Mouse (Mus musculus): ENCODE results near the gene Oxtr. TPM values are rescaled to one million over a fixed set of nuclear protein-coding genes. Genes with fewer than 3 reads are reported as not detected.

Oxtr gene
- polyA plus RNA-seq (2014; fragmentation: Nextera tagmentation; extraction: Ambion mirVana) = 0.04 TPM in 1 of 2 replicates, not detected in the other

DNA sequence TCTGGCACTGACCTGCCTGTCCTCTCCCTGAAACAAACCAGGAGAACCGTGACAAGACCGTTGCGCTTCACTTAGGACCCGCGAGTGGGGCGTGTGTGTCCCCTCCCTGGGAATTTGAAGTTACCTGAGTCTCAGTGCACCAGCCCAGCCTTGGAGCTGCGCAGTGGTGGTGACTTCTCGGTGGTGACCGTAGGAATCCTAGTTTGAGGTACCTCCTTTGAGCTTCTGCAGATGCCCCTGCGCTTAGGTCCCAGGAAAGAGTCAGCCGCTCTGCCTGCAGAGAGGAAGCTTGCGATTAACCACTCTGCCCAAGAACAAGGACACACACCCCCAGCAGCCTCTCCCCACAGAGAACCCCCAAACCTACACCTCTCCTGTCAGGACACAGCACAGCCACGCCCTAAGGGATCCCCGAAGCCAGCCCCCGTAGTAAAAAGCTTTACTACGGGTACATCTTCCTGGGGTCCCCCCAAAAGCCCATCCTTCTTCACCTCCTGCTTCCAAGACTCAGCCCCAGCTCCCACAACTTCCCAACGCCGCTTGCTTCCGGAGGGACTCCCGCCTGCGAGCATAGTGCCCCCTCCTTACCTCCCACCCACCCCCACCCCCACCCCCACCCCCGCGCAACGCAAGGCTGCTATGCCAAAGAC is at the start of gene Oxtr:
Gene Oxtr (minus strand): TSS at position 34 of the 650 bp plus-strand sequence.
- H3K9ac ChIP-seq (ENCODE audit: low read depth, low read length) = no peak within 1 kb of the TSS
- DNase-seq (ENCODE audit: low spot score) (no peak), ATAC-seq (replicated peaks; ENCODE audit: low FRiP score) (no peak; the same call in 1 of the 2 replicates)
- H3K27ac ChIP-seq (ENCODE audit: low read depth, low read length) = no peak within 1 kb of the TSS
- H3K36me3 ChIP-seq (ENCODE audit: control insufficient read depth, insufficient read depth, low read length) = no peaks in the 10 kb centered on the region
- H3K27me3 ChIP-seq (replicated peaks; ENCODE audit: control insufficient read depth, insufficient read depth, low read length) = peaks cover 47% of the 10 kb centered on the region
- peak within 1 kb of the TSS; percentile 58 for H3K4me2 ChIP-seq
- peaks cover 6% of the 10 kb centered on the region; the same call in 1 of the 2 replicates for H3K4me1 ChIP-seq (replicated peaks; ENCODE audit: control insufficient read depth, insufficient read depth, low read length)
- H3K9me3 ChIP-seq (ENCODE audit: control insufficient read depth, low read length) = no peaks in the 10 kb centered on the region
- peak within 1 kb of the TSS; percentile 33 for H3K4me3 ChIP-seq (ENCODE audit: low read depth, low read length)
- 10% methylated on average over 21 of the region's 24 CpGs for WGBS

DNA sequence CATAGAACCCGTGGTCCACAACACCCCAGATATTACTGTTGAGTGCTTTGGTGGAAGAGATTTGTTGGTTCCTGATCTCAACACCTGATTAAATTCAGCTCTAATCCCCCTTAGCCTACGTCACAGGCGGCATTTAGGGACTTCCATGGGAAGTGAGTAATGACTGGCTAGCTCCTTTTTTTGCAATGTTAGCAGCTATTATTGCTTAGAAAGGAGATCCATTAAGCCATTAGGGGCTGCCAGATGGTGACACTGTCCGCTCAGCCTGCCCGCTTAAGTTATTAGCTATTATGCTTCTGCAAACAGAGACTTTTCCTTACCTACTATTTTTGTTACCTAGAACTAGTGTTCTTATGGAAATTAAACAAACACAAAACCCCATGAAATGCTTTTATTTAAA is 35.7 kb upstream of the Oxtr start:
- H3K9ac ChIP-seq (ENCODE audit: low read depth, low read length) = no peak overlapping the region
- ATAC-seq (replicated peaks; ENCODE audit: low FRiP score) = no peak
- H3K27ac ChIP-seq (ENCODE audit: low read depth, low read length) = no peak overlapping the region
- DNase-seq (ENCODE audit: low spot score) = no peak
- no peak overlapping the region for H3K4me2 ChIP-seq
- no peak overlapping the region for H3K4me3 ChIP-seq (ENCODE audit: low read depth, low read length)
- no peaks in the 10 kb centered on the region for H3K4me1 ChIP-seq (replicated peaks; ENCODE audit: control insufficient read depth, insufficient read depth, low read length)
- no peaks in the 10 kb centered on the region for H3K9me3 ChIP-seq (ENCODE audit: control insufficient read depth, low read length)
- 80% methylated on average over 5 of the region's 5 CpGs for WGBS
- H3K36me3 ChIP-seq (ENCODE audit: control insufficient read depth, insufficient read depth, low read length) = no peaks in the 10 kb centered on the region
- no peaks in the 10 kb centered on the region for H3K27me3 ChIP-seq (replicated peaks; ENCODE audit: control insufficient read depth, insufficient read depth, low read length)

DNA sequence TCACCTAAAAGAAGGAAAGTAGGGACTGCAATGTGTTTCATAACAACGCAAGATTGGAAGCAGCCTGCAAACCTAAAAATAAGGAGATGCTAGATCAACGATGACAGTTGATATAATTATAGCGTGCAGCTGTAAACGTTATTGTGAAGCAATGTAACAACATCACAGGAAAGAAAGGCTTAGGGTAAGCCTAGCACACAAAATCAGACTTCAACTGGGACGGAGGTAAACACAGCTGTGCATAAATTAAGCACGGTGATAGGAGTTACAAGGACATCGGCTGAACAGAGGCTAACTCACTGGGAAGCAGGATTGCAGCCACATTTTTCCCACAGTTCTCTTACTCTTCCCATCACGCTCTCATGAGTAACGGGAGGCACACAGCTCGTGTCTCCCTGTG is 34.7 kb upstream of the Oxtr start:
- no peak overlapping the region for H3K27ac ChIP-seq (ENCODE audit: low read depth, low read length)
- no peak overlapping the region for H3K4me3 ChIP-seq (ENCODE audit: low read depth, low read length)
- ATAC-seq (replicated peaks; ENCODE audit: low FRiP score) (no peak), DNase-seq (ENCODE audit: low spot score) (no peak)
- no peak overlapping the region for H3K4me2 ChIP-seq
- H3K4me1 ChIP-seq (replicated peaks; ENCODE audit: control insufficient read depth, insufficient read depth, low read length) = no peaks in the 10 kb centered on the region
- no peaks in the 10 kb centered on the region for H3K9me3 ChIP-seq (ENCODE audit: control insufficient read depth, low read length)
- H3K9ac ChIP-seq (ENCODE audit: low read depth, low read length) = no peak overlapping the region
- H3K36me3 ChIP-seq (ENCODE audit: control insufficient read depth, insufficient read depth, low read length) = no peaks in the 10 kb centered on the region
- 74% methylated on average over 10 of the region's 10 CpGs for WGBS
- no peaks in the 10 kb centered on the region for H3K27me3 ChIP-seq (replicated peaks; ENCODE audit: control insufficient read depth, insufficient read depth, low read length)

DNA sequence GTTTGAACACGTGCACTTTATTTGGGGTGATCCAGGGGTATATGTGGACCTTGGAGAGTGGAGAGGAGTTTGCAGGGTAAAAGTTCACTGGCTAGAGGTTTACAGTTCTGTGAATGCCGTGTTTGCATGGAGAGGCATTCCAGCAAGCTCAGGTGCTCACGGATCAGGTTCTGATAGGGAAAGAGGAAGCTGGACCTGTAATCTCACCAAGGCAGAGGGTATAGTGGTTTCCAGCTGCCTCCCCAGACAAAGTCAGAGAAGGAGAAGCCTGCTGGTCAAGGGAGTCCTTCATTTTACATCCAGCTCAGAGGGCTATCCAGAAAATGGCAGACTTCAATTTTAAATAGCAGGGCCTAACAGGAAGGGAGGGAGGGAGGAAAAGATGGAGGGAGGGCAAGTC is 28.2 kb upstream of the Oxtr start:
- Histone ChIP-seq H3K36me3 (ENCODE audit: control insufficient read depth, insufficient read depth, low read length) (no peaks in the 10 kb centered on the region), H3K4me1 (replicated peaks; ENCODE audit: control insufficient read depth, insufficient read depth, low read length) (no peaks in the 10 kb centered on the region), H3K4me2 (no peak overlapping the region), H3K27me3 (replicated peaks; ENCODE audit: control insufficient read depth, insufficient read depth, low read length) (no peaks in the 10 kb centered on the region), H3K9me3 (ENCODE audit: control insufficient read depth, low read length) (no peaks in the 10 kb centered on the region), H3K27ac (ENCODE audit: low read depth, low read length) (no peak overlapping the region), H3K9ac (ENCODE audit: low read depth, low read length) (no peak overlapping the region), H3K4me3 (ENCODE audit: low read depth, low read length) (no peak overlapping the region)
- WGBS = 53% methylated on average over 3 of the region's 3 CpGs
- ATAC-seq (replicated peaks; ENCODE audit: low FRiP score) (no peak), DNase-seq (ENCODE audit: low spot score) (no peak)

DNA sequence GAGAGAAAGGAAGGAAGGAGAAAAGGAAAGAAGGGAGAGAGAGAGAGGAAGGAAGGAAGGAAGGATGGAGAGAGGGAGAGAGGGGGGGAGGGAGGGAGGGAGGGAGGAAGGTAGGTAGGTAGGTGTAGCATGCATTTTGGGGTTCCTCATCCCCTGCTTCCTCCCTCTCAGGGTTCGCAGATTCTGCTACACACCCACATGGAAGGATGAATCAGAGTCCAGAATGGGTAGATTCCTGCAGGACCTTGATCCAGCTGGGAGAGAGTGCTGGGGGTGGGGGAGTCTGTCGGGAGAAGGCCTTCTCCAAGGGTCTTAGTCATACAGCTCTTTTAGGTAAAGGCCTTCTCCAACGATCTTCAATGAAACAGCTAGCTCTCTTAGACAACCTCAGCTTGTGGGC is 27.8 kb upstream of the Oxtr start:
- WGBS = 67% methylated on average over 3 of the region's 3 CpGs
- no peaks in the 10 kb centered on the region for H3K9me3 ChIP-seq (ENCODE audit: control insufficient read depth, low read length)
- DNase-seq (ENCODE audit: low spot score) (no peak), ATAC-seq (replicated peaks; ENCODE audit: low FRiP score) (no peak)
- no peaks in the 10 kb centered on the region for H3K4me1 ChIP-seq (replicated peaks; ENCODE audit: control insufficient read depth, insufficient read depth, low read length)
- H3K4me3 ChIP-seq (ENCODE audit: low read depth, low read length) = no peak overlapping the region
- no peak overlapping the region for H3K4me2 ChIP-seq
- H3K36me3 ChIP-seq (ENCODE audit: control insufficient read depth, insufficient read depth, low read length) = no peaks in the 10 kb centered on the region
- H3K9ac ChIP-seq (ENCODE audit: low read depth, low read length) = no peak overlapping the region
- H3K27ac ChIP-seq (ENCODE audit: low read depth, low read length) = no peak overlapping the region
- H3K27me3 ChIP-seq (replicated peaks; ENCODE audit: control insufficient read depth, insufficient read depth, low read length) = no peaks in the 10 kb centered on the region

DNA sequence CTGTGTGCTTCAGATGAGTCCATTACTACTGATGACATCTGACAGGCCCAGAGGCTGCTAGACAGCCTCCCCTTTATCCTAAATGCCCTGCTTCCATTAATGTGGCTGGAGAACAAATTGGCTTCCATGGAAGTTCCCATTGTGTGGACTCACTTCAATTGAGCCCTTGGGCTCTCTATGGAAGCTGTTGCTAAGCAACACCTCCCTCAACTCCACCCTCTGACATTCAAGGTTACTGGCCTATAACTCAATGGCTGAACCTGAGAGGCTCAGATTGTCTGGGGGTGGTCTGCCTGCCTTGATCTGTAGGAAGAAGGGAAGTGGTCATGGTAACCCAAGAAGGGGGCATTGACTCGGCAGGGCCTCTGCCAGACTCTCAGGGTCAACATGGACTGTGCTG is 26.8 kb upstream of the Oxtr start:
- no peaks in the 10 kb centered on the region for H3K27me3 ChIP-seq (replicated peaks; ENCODE audit: control insufficient read depth, insufficient read depth, low read length)
- 59% methylated on average over 1 of the region's 1 CpGs for WGBS

DNA sequence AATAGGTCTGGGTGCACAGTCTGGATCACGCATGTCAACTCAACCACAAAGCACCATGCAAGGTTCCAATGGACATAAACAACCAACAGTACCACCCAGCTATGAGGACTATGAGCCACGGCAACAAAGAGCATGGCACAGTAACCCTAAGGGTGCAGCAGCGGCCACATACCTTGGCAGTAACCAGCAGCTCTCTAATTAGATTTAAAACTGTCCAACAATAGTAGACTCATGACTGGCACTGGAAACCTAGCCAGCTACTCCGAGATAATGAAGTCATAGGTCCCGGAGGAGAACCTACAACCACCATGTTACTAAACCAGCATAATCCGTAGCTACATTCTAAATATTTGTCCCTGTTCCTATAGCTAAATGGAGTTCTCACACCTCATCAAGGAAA is 24.8 kb upstream of the Oxtr start:
- H3K27me3 ChIP-seq (replicated peaks; ENCODE audit: control insufficient read depth, insufficient read depth, low read length) = no peaks in the 10 kb centered on the region
- ATAC-seq (replicated peaks; ENCODE audit: low FRiP score) = no peak
- no peak overlapping the region for H3K27ac ChIP-seq (ENCODE audit: low read depth, low read length)

More for the DNA sequence above, 26.8 kb upstream of the Oxtr start:
- H3K4me1 ChIP-seq (replicated peaks; ENCODE audit: control insufficient read depth, insufficient read depth, low read length) = no peaks in the 10 kb centered on the region
- DNase-seq (ENCODE audit: low spot score) = no peak
- no peaks in the 10 kb centered on the region for H3K9me3 ChIP-seq (ENCODE audit: control insufficient read depth, low read length)
- no peak overlapping the region for H3K4me2 ChIP-seq
- H3K27ac ChIP-seq (ENCODE audit: low read depth, low read length) = no peak overlapping the region
- no peak overlapping the region for H3K9ac ChIP-seq (ENCODE audit: low read depth, low read length)
- H3K36me3 ChIP-seq (ENCODE audit: control insufficient read depth, insufficient read depth, low read length) = no peaks in the 10 kb centered on the region
- ATAC-seq (replicated peaks; ENCODE audit: low FRiP score) = no peak
- H3K4me3 ChIP-seq (ENCODE audit: low read depth, low read length) = no peak overlapping the region

DNA sequence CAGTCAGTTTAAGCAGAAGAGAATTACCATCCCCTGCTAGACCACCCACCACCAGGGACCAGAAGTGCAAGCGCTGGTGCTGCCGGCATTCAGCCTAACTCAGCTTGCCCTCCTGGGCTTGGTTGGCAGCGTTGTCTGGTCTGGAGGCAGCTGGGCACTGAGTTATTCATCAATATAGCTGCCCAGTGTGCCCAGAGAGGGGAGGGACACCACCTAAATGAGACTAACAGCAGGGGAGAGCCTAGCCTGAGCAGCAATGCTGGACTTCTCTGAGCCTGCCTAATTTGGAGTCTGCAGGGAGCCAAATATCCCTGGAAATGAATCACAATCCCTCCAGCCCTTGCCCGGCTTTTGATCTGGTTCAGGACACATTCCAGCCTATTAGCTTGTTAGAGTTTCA is 20.6 kb upstream of the Oxtr start:
- Histone ChIP-seq H3K4me3 (ENCODE audit: low read depth, low read length) (no peak overlapping the region), H3K9ac (ENCODE audit: low read depth, low read length) (no peak overlapping the region), H3K36me3 (ENCODE audit: control insufficient read depth, insufficient read depth, low read length) (no peaks in the 10 kb centered on the region), H3K27me3 (replicated peaks; ENCODE audit: control insufficient read depth, insufficient read depth, low read length) (no peaks in the 10 kb centered on the region), H3K9me3 (ENCODE audit: control insufficient read depth, low read length) (no peaks in the 10 kb centered on the region), H3K4me1 (replicated peaks; ENCODE audit: control insufficient read depth, insufficient read depth, low read length) (no peaks in the 10 kb centered on the region), H3K27ac (ENCODE audit: low read depth, low read length) (no peak overlapping the region), H3K4me2 (no peak overlapping the region)
- DNase-seq (ENCODE audit: low spot score) (no peak), ATAC-seq (replicated peaks; ENCODE audit: low FRiP score) (no peak)
- 65% methylated on average over 4 of the region's 4 CpGs for WGBS

More for the DNA sequence above, 24.8 kb upstream of the Oxtr start:
- no peak overlapping the region for H3K4me2 ChIP-seq
- 88% methylated on average over 6 of the region's 6 CpGs for WGBS
- no peaks in the 10 kb centered on the region for H3K4me1 ChIP-seq (replicated peaks; ENCODE audit: control insufficient read depth, insufficient read depth, low read length)
- H3K9ac ChIP-seq (ENCODE audit: low read depth, low read length) = no peak overlapping the region
- no peaks in the 10 kb centered on the region for H3K36me3 ChIP-seq (ENCODE audit: control insufficient read depth, insufficient read depth, low read length)
- no peak for DNase-seq (ENCODE audit: low spot score)
- no peaks in the 10 kb centered on the region for H3K9me3 ChIP-seq (ENCODE audit: control insufficient read depth, low read length)
- no peak overlapping the region for H3K4me3 ChIP-seq (ENCODE audit: low read depth, low read length)

DNA sequence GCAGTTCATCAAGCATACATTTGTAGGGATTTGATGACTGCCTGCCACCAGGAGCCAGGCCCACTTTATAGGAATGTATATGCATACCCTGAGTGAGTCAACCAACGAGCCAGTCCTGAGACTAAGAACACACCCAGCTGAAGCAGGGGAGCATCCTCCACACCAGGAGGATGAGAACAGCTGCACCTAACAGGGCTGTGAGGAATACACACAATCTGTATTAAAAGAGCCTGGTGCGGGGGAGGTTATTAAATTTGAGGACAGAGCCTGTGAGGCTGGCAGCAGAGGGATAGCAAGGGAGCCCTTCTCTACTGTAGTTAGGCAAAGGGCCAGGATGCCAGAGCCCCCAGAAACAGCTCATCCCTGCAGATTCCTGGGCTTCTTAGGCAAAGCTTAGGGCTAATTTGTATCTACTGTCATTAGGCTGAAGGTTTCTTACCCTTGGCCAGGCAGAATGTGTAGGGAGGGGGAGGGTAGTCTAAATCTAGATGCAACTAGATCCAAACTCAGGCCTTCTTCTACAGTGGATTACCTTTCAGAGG is 19.9 kb upstream of the Oxtr start:
- Histone ChIP-seq H3K36me3 (ENCODE audit: control insufficient read depth, insufficient read depth, low read length) (no peaks in the 10 kb centered on the region), H3K9me3 (ENCODE audit: control insufficient read depth, low read length) (no peaks in the 10 kb centered on the region), H3K27me3 (replicated peaks; ENCODE audit: control insufficient read depth, insufficient read depth, low read length) (no peaks in the 10 kb centered on the region), H3K4me2 (no peak overlapping the region), H3K4me3 (ENCODE audit: low read depth, low read length) (no peak overlapping the region), H3K9ac (ENCODE audit: low read depth, low read length) (no peak overlapping the region), H3K4me1 (replicated peaks; ENCODE audit: control insufficient read depth, insufficient read depth, low read length) (no peaks in the 10 kb centered on the region), H3K27ac (ENCODE audit: low read depth, low read length) (no peak overlapping the region)
- 65% methylated on average over 2 of the region's 2 CpGs for WGBS
- no peak for ATAC-seq (replicated peaks; ENCODE audit: low FRiP score)
- DNase-seq (ENCODE audit: low spot score) = no peak
